In the genomic region with DNA sequence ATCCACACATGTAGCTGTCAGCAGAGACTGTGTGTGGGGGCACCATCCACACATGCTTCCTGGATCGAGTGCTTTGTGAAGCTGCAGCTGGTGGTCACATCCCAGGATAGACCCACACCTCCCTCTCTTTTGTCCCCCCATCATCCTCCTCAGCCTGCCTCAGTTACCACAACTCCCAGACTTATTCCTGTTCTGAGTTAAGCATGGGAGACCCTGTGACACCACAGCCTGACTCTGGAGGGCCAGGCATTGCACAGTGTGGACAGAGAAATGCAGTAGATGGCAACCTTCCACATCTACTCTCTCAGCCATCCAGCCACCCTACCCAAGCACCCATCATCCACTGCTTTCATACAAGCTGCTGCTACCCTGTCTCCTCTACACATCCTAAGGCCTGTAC, we compare ENCODE assay signal across 38 mouse cellular contexts. TPM values are rescaled to one million over a fixed set of nuclear protein-coding genes. Genes with fewer than 3 reads are reported as not detected.
"Had no signal": no experiment of that assay in that cellular context is flagged by ENCODE, and none has a peak within 500 bp of the region (broad histone marks: within the 10 kb centered on the region; RNA-seq: fewer than 3 reads in every experiment).

No protein-coding gene starts in this region.

- H3K36me3 ChIP-seq: heart, embryonic 13.5 days; heart, embryonic 15.5 days; hindbrain, embryonic 13.5 days; hindbrain, embryonic 15.5 days; kidney, embryonic 15.5 days; limb, embryonic 12.5 days; liver, embryonic 13.5 days; liver, embryonic 15.5 days had no signal

- H3K4me1 ChIP-seq: heart, embryonic 15.5 days; hindbrain, embryonic 15.5 days; limb, embryonic 12.5 days; liver, embryonic 15.5 days had no signal

- ATAC-seq: hindbrain, postnatal 0 days; intestine, embryonic 16.5 days had no signal

- H3K27me3 ChIP-seq: heart, embryonic 13.5 days; heart, embryonic 15.5 days; hindbrain, embryonic 13.5 days; hindbrain, embryonic 15.5 days; kidney, embryonic 15.5 days; limb, embryonic 12.5 days had no signal

- H3K4me3 ChIP-seq: gastrocnemius, adult 2 months; heart, adult 2 months; heart, embryonic 13.5 days; heart, embryonic 15.5 days; hindbrain, embryonic 13.5 days; hindbrain, embryonic 15.5 days; kidney, embryonic 15.5 days; limb, embryonic 12.5 days; liver, embryonic 13.5 days; liver, embryonic 15.5 days had no signal

- H3K27ac ChIP-seq: gastrocnemius, adult 2 months; heart, adult 2 months; heart, embryonic 13.5 days; heart, embryonic 15.5 days; hindbrain, embryonic 13.5 days; hindbrain, embryonic 15.5 days; hindbrain, postnatal 0 days; kidney, embryonic 15.5 days; kidney, postnatal 0 days; limb, embryonic 12.5 days; liver, embryonic 13.5 days; liver, embryonic 15.5 days had no signal

- H3K4me2 ChIP-seq: heart, embryonic 13.5 days; heart, embryonic 15.5 days; hindbrain, embryonic 13.5 days; hindbrain, embryonic 15.5 days; kidney, embryonic 15.5 days; limb, embryonic 12.5 days; liver, embryonic 13.5 days; liver, embryonic 15.5 days had no signal

- H3K9ac ChIP-seq: heart, embryonic 13.5 days; heart, embryonic 15.5 days; hindbrain, embryonic 13.5 days; hindbrain, embryonic 15.5 days; kidney, embryonic 15.5 days; limb, embryonic 12.5 days; liver, embryonic 13.5 days; liver, embryonic 15.5 days had no signal

- DNase-seq: gastrocnemius, adult 2 months; gastrocnemius, postnatal 10 days; gastrocnemius, postnatal 25 days; heart, adult 2 months; heart, postnatal 4 days; kidney, adult 11 months; kidney, adult 2 months; kidney, adult 9 months; kidney, postnatal 14 days; kidney, postnatal 36 days; layer of hippocampus, adult 9-11 months; layer of hippocampus, postnatal 36 days; left cerebral cortex, postnatal 4 days; liver, embryonic 13.5 days had no signal

- H3K9me3 ChIP-seq: heart, embryonic 13.5 days; heart, embryonic 15.5 days; hindbrain, embryonic 13.5 days; hindbrain, embryonic 15.5 days; kidney, embryonic 15.5 days; limb, embryonic 12.5 days; liver, embryonic 13.5 days; liver, embryonic 15.5 days had no signal

RNA-seq across cellular contexts. Expression of a gene that starts 59.5 kb away (rescaled TPM):
- total RNA-seq: gastrocnemius, adult 2 months; gastrocnemius, postnatal 10 days; gastrocnemius, postnatal 25 days; gastrocnemius, postnatal 4 days; granulocyte monocyte progenitor cell, adult 5-6 weeks; heart, adult 2 months; heart, postnatal 25 days; heart, postnatal 4 days; hindbrain, postnatal 0 days; layer of hippocampus, adult 18-20 months; layer of hippocampus, adult 8-10 months; layer of hippocampus, postnatal 14 days; layer of hippocampus, postnatal 36 days; left cerebral cortex, adult 18-20 months; left cerebral cortex, adult 8-10 months; left cerebral cortex, postnatal 10 days; left cerebral cortex, postnatal 25 days; left cerebral cortex, postnatal 4 days; liver, adult 2 months had no signal
- polyA plus RNA-seq: heart, embryonic 13.5 days; heart, embryonic 15.5 days; hindbrain, embryonic 11.5 days; hindbrain, embryonic 13.5 days; hindbrain, embryonic 15.5 days; intestine, embryonic 14.5 days; intestine, embryonic 16.5 days; large intestine, adult 2 months; limb, embryonic 12.5 days; liver, adult 2 months had no signal
